Mouse (Mus musculus): ENCODE data around the gene Prox1. TPM values are rescaled to one million over a fixed set of nuclear protein-coding genes. Genes with fewer than 3 reads are reported as not detected.

The Prox1 gene
- polyA plus RNA-seq, 1 experiment from 2014 or later = 1.9 TPM

DNA sequence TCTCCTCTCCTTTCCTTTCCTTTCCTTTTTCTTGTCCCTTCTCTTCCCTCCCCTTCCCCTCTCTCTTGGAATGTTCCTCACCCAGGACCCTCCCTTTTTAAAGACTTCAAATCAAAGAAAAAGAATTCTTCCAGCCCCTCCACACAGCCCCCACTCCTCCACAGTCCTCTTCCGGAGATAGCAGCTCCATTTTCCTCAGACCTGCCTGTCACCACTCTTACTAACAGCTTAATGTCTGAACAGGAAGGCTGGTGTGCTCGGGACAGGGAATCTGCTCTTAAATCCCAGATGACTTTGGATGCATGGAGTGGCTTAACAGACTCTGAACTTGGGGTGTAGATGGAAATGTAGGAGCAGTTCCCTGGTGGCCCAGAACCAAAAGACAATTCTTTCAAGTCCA lies 81.6 kb downstream of the Prox1 start:
- Histone ChIP-seq H3K9ac (replicated peaks; ENCODE audit: low read length) (no peak overlapping the region), H3K27ac (replicated peaks; ENCODE audit: low read depth, low read length) (no peak overlapping the region), H3K4me3 (ENCODE audit: low read depth, low read length) (no peak overlapping the region), H3K4me2 (ENCODE audit: low read depth, low read length) (no peak overlapping the region), H3K27me3 (ENCODE audit: control insufficient read depth, insufficient read depth, low read length) (no peaks in the 10 kb centered on the region), H3K9me3 (replicated peaks; ENCODE audit: control insufficient read depth, low read length) (no peaks in the 10 kb centered on the region), H3K4me1 (ENCODE audit: control insufficient read depth, insufficient read depth, low read length) (no peaks in the 10 kb centered on the region), H3K36me3 (replicated peaks; ENCODE audit: control insufficient read depth, insufficient read depth, low read depth, low read length) (no peaks in the 10 kb centered on the region)
- DNase-seq (ENCODE audit: low spot score) (no peak), ATAC-seq (replicated peaks; ENCODE audit: insufficient number of reproducible peaks, low FRiP score, low TSS enrichment, low read depth) (no peak)
- 52% methylated on average over 2 of the region's 2 CpGs for WGBS

DNA sequence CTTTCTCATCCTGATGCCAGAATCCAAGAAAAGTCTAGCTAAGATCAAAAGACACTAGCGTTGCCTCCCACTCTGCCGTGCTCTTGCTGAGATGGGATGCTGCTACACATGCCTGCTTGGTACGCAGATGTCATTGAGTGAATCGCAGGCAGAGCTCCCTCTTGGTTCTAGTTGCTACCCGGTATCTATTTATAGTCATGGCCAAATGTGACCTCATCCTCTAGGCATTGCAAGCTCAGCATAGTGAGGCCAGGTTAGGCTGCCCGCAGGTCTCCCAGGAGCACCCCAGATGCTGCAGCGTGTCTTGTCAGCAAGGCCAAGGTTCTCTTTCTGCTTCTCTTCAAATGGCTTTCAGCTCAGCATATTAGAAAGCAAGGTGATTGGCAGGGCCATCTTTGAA lies 84.8 kb downstream of the Prox1 start:
- no peak for DNase-seq (ENCODE audit: low spot score)
- H3K27ac ChIP-seq (replicated peaks; ENCODE audit: low read depth, low read length) = no peak overlapping the region
- H3K9me3 ChIP-seq (replicated peaks; ENCODE audit: control insufficient read depth, low read length) = no peaks in the 10 kb centered on the region
- no peak for ATAC-seq (replicated peaks; ENCODE audit: insufficient number of reproducible peaks, low FRiP score, low TSS enrichment, low read depth)
- H3K36me3 ChIP-seq (replicated peaks; ENCODE audit: control insufficient read depth, insufficient read depth, low read depth, low read length) = no peaks in the 10 kb centered on the region
- H3K27me3 ChIP-seq (ENCODE audit: control insufficient read depth, insufficient read depth, low read length) = no peaks in the 10 kb centered on the region
- H3K4me3 ChIP-seq (ENCODE audit: low read depth, low read length) = no peak overlapping the region
- H3K9ac ChIP-seq (replicated peaks; ENCODE audit: low read length) = no peak overlapping the region
- no peaks in the 10 kb centered on the region for H3K4me1 ChIP-seq (ENCODE audit: control insufficient read depth, insufficient read depth, low read length)
- 86% methylated on average over 7 of the region's 7 CpGs for WGBS
- no peak overlapping the region for H3K4me2 ChIP-seq (ENCODE audit: low read depth, low read length)

DNA sequence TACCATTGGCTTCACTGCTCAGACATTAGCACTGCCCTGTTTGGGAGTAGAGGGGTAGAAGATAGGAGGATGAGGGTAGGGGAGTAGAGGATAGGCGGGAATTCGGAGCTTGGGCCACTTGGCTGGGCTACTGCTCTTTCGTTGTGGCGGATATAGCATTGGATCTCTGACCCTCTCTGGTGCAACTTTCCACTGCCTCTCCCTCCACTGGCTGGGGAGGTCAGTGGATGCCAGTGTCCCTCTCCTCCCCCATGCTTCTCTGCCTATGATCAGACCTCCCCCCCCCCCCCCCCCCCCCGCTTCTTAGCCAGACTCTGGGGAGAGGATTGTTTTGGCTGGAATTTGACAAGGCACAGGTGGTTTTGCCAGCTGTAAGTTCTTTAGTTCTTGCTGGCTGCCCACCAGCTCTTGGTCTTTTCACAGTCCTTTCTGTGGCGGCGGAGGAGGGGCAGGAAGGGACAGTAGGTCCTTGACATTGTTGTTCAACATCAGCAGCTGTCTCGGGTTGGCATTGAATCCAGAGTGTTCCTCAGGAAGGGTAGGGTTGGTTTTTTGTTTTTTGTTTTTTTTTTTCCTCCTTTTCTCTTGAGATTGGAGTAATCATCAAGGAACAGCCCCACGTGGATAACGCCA lies 90.8 kb downstream of the Prox1 start:
- H3K4me1 ChIP-seq (ENCODE audit: control insufficient read depth, insufficient read depth, low read length) = no peaks in the 10 kb centered on the region
- H3K27ac ChIP-seq (replicated peaks; ENCODE audit: low read depth, low read length) = no peak overlapping the region
- no peak overlapping the region for H3K4me3 ChIP-seq (ENCODE audit: low read depth, low read length)
- H3K36me3 ChIP-seq (replicated peaks; ENCODE audit: control insufficient read depth, insufficient read depth, low read depth, low read length) = no peaks in the 10 kb centered on the region
- DNase-seq (ENCODE audit: low spot score) = no peak
- H3K9me3 ChIP-seq (replicated peaks; ENCODE audit: control insufficient read depth, low read length) = no peaks in the 10 kb centered on the region
- no peaks in the 10 kb centered on the region for H3K27me3 ChIP-seq (ENCODE audit: control insufficient read depth, insufficient read depth, low read length)
- no peak overlapping the region for H3K4me2 ChIP-seq (ENCODE audit: low read depth, low read length)
- no peak for ATAC-seq (replicated peaks; ENCODE audit: insufficient number of reproducible peaks, low FRiP score, low TSS enrichment, low read depth)
- H3K9ac ChIP-seq (replicated peaks; ENCODE audit: low read length) = no peak overlapping the region
- WGBS = 82% methylated on average over 9 of the region's 10 CpGs

DNA sequence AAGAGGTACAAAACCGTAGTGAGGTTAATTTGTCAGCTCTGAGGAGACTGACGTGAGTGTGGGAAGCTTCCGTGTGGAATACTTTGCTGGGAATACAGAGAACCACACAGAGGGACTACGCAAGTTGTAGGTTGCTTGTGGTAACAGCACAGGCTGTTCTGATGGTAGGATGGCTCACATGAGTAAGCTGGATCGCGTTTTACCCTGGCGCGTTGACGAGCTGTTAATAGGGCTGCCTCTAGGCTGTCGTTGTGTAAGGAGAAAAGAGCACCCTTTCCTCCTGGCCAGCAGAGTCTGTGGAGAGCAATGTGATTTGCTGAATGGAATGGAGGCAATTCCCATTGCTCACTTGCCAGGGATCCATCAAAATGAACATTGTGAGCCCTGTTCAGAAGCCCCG lies 93.9 kb downstream of the Prox1 start:
- WGBS = 87% methylated on average over 11 of the region's 11 CpGs

More for the DNA sequence above, 93.9 kb downstream of the Prox1 start:
- ATAC-seq (replicated peaks; ENCODE audit: insufficient number of reproducible peaks, low FRiP score, low TSS enrichment, low read depth) (no peak), DNase-seq (ENCODE audit: low spot score) (no peak)
- H3K4me3 ChIP-seq (ENCODE audit: low read depth, low read length) = no peak overlapping the region
- H3K27ac ChIP-seq (replicated peaks; ENCODE audit: low read depth, low read length) = no peak overlapping the region
- no peaks in the 10 kb centered on the region for H3K27me3 ChIP-seq (ENCODE audit: control insufficient read depth, insufficient read depth, low read length)
- no peak overlapping the region for H3K9ac ChIP-seq (replicated peaks; ENCODE audit: low read length)
- H3K9me3 ChIP-seq (replicated peaks; ENCODE audit: control insufficient read depth, low read length) = no peaks in the 10 kb centered on the region
- H3K4me2 ChIP-seq (ENCODE audit: low read depth, low read length) = no peak overlapping the region
- H3K36me3 ChIP-seq (replicated peaks; ENCODE audit: control insufficient read depth, insufficient read depth, low read depth, low read length) = no peaks in the 10 kb centered on the region
- no peaks in the 10 kb centered on the region for H3K4me1 ChIP-seq (ENCODE audit: control insufficient read depth, insufficient read depth, low read length)

Other genes with a start within 250 kb of the Prox1 start
- 83.9 and 88.8 TPM in 2 replicates for gene Smyd2, start 248.4 kb downstream of the Prox1 start, polyA plus RNA-seq (2014; fragmentation: Nextera tagmentation; extraction: Ambion mirVana)

Data from embryonic facial prominence, embryonic 11.5 days (tissue).